Mouse (Mus musculus): ENCODE data around the gene Oxtr.

Oxtr gene

GRCm38 (mm10) chr6:112489910-112490559 lies at the start of gene Oxtr:
TSS of gene Oxtr (minus strand) at chr6:112489943.
- DNase-seq = no peak

- DNase-seq = no peak
Measured at GRCm38 (mm10) chr6:112525434-112525833, 35.7 kb upstream of the Oxtr start.

- no peak for DNase-seq
Measured at GRCm38 (mm10) chr6:112524459-112524858, 34.7 kb upstream of the Oxtr start.

- DNase-seq = no peak
Measured at GRCm38 (mm10) chr6:112517991-112518390, 28.2 kb upstream of the Oxtr start.

GRCm38 (mm10) chr6:112517572-112517971 lies 27.8 kb upstream of the Oxtr start:
- no peak for DNase-seq

- DNase-seq = no peak
Measured at GRCm38 (mm10) chr6:112516496-112516895, 26.8 kb upstream of the Oxtr start.

GRCm38 (mm10) chr6:112514591-112514990 lies 24.8 kb upstream of the Oxtr start:
- DNase-seq = no peak

- DNase-seq = no peak
Measured at GRCm38 (mm10) chr6:112510346-112510745, 20.6 kb upstream of the Oxtr start.

GRCm38 (mm10) chr6:112509590-112510131 lies 19.9 kb upstream of the Oxtr start:
- DNase-seq = no peak

- no peak for DNase-seq
Measured at GRCm38 (mm10) chr6:112507617-112508016, 17.9 kb upstream of the Oxtr start.

- DNase-seq = no peak
Measured at GRCm38 (mm10) chr6:112501156-112501555, 11.4 kb upstream of the Oxtr start.

GRCm38 (mm10) chr6:112499456-112499855 lies 9.7 kb upstream of the Oxtr start:
- DNase-seq = no peak

GRCm38 (mm10) chr6:112498716-112499115 lies 9.0 kb upstream of the Oxtr start:
- no peak for DNase-seq

- DNase-seq = no peak
Measured at GRCm38 (mm10) chr6:112497456-112497855, 7.7 kb upstream of the Oxtr start.

- no peak for DNase-seq
Measured at GRCm38 (mm10) chr6:112496291-112497060, 6.7 kb upstream of the Oxtr start.

- no peak for DNase-seq
Measured at GRCm38 (mm10) chr6:112495219-112495618, 5.5 kb upstream of the Oxtr start.

GRCm38 (mm10) chr6:112494620-112495081 lies 4.9 kb upstream of the Oxtr start:
- no peak for DNase-seq

- DNase-seq = no peak
Measured at GRCm38 (mm10) chr6:112493371-112493770, 3.6 kb upstream of the Oxtr start.

- no peak for DNase-seq
Measured at GRCm38 (mm10) chr6:112492656-112493055, 2.9 kb upstream of the Oxtr start.

- no peak for DNase-seq
Measured at GRCm38 (mm10) chr6:112491521-112491920, 1.8 kb upstream of the Oxtr start.

- peak; percentile 68 for DNase-seq
Measured at GRCm38 (mm10) chr6:112490625-112491242, 991 bp upstream of the Oxtr start.

GRCm38 (mm10) chr6:112489181-112489909 lies 398 bp downstream of the Oxtr start:
- no peak for DNase-seq

GRCm38 (mm10) chr6:112488821-112489180 lies 942 bp downstream of the Oxtr start:
- no peak for DNase-seq
